Mouse (Mus musculus) adrenal gland, adult 8-10 months (tissue): ENCODE measurements around the gene Bmp8b. TPM values are rescaled to one million over a fixed set of nuclear protein-coding genes. Genes with fewer than 3 reads are reported as not detected.
"Not testable (repeated sequence)": the region's sequence is repeated elsewhere in the genome, so short reads cannot be mapped to it uniquely, and the experiment has no call there.

Experiments used
- DNase-seq: peaks from one replicate; pipeline ENCODE4 v3.0.0; 2022
- total RNA-seq, 4 experiments: library from RNA; stranded (reverse); gene quantifications; 2 replicates each; pipeline ENCODE4 v1.2.4; 2022

Bmp8b gene
- total RNA-seq, result under 1 TPM; 0.12 to 0.70 (median 0.30) TPM

- no peak for DNase-seq
Measured at GRCm38 (mm10) chr4:123104651-123105450, at the start of gene Bmp8b. TSS of gene Bmp8b (plus strand) at chr4:123105165.

GRCm38 (mm10) chr4:123056560-123057109, 48.3 kb upstream of the Bmp8b start:
- DNase-seq, result no peak

GRCm38 (mm10) chr4:123057957-123058356, 47.0 kb upstream of the Bmp8b start:
- no peak for DNase-seq

GRCm38 (mm10) chr4:123061744-123062143, 43.2 kb upstream of the Bmp8b start:
- DNase-seq, result no peak

GRCm38 (mm10) chr4:123068646-123069045, 36.3 kb upstream of the Bmp8b start:
- DNase-seq, result no peak

- DNase-seq, result no peak
Measured at GRCm38 (mm10) chr4:123071266-123071966, 33.5 kb upstream of the Bmp8b start.

- no peak for DNase-seq
Measured at GRCm38 (mm10) chr4:123076928-123077327, 28.0 kb upstream of the Bmp8b start.

- no peak for DNase-seq
Measured at GRCm38 (mm10) chr4:123078231-123078630, 26.7 kb upstream of the Bmp8b start.

- no peak for DNase-seq
Measured at GRCm38 (mm10) chr4:123080791-123081190, 24.2 kb upstream of the Bmp8b start.

GRCm38 (mm10) chr4:123082283-123083163, 22.4 kb upstream of the Bmp8b start:
- no peak for DNase-seq

- DNase-seq, result no peak
Measured at GRCm38 (mm10) chr4:123083323-123083902, 21.6 kb upstream of the Bmp8b start.

GRCm38 (mm10) chr4:123085290-123085689, 19.7 kb upstream of the Bmp8b start:
- no peak for DNase-seq

- DNase-seq, result no peak
Measured at GRCm38 (mm10) chr4:123086381-123086780, 18.6 kb upstream of the Bmp8b start.

GRCm38 (mm10) chr4:123092621-123093020, 12.3 kb upstream of the Bmp8b start:
- DNase-seq, result no peak

GRCm38 (mm10) chr4:123093064-123093776, 11.7 kb upstream of the Bmp8b start:
- DNase-seq, result no peak

- no peak for DNase-seq
Measured at GRCm38 (mm10) chr4:123093869-123094268, 11.1 kb upstream of the Bmp8b start.

- DNase-seq, result no peak
Measured at GRCm38 (mm10) chr4:123105451-123105790, 456 bp downstream of the Bmp8b start.

GRCm38 (mm10) chr4:123105929-123106328, 964 bp downstream of the Bmp8b start:
- DNase-seq, result not testable (repeated sequence)

- DNase-seq, result no peak
Measured at GRCm38 (mm10) chr4:123106864-123107263, 1.9 kb downstream of the Bmp8b start.

GRCm38 (mm10) chr4:123108056-123108455, 3.1 kb downstream of the Bmp8b start:
- no peak for DNase-seq

- DNase-seq, result no peak
Measured at GRCm38 (mm10) chr4:123110751-123111150, 5.8 kb downstream of the Bmp8b start.
